Mouse (Mus musculus) intestine, embryonic 16.5 days (tissue): ENCODE data around the gene Wdr81. TPM values are rescaled to one million over a fixed set of nuclear protein-coding genes. Genes with fewer than 3 reads are reported as not detected.

Experiments
- ATAC-seq: fragments of 200-750 bp; cut with Nextera tagmentation; 2 replicates; pipeline ENCODE4 v1.8.0; 2017; ENCODE audit warnings: moderate TSS enrichment, moderate library complexity
- H3K27ac ChIP-seq: fragments of 300-500 bp; sonication (generic); 2 replicates; pipeline ENCODE4 v1.5.1; 2014; ENCODE audit warnings: mild to moderate bottlenecking, low read length
- H3K27me3 ChIP-seq: fragments of 300-500 bp; sonication (generic); replicated peaks from 2 replicates; pipeline ENCODE4 v1.6.1; 2014; ENCODE audit warnings: low read length, control low read depth, mixed read lengths; ENCODE audit not compliant: control insufficient read depth, insufficient read depth
- H3K36me3 ChIP-seq: fragments of 300-500 bp; sonication (generic); 2 replicates; pipeline ENCODE4 v1.6.1; 2014; ENCODE audit warnings: low read length, control low read depth; ENCODE audit not compliant: control insufficient read depth, insufficient read depth
- H3K4me1 ChIP-seq: fragments of 300-500 bp; sonication (generic); 2 replicates; pipeline ENCODE4 v1.6.1; 2014; ENCODE audit warnings: low read length, control low read depth, mixed read lengths; ENCODE audit not compliant: control insufficient read depth, insufficient read depth
- H3K4me2 ChIP-seq: fragments of 300-500 bp; sonication (generic); 2 replicates; pipeline ENCODE4 v1.6.1; 2014; ENCODE audit warnings: low read depth, low read length, control low read depth
- H3K4me3 ChIP-seq: fragments of 300-500 bp; sonication (generic); 2 replicates; pipeline ENCODE4 v1.5.1; 2014; ENCODE audit warnings: mild to moderate bottlenecking, low read length
- H3K9ac ChIP-seq: fragments of 300-500 bp; sonication (generic); 2 replicates; pipeline ENCODE4 v1.6.1; 2014; ENCODE audit warnings: low read depth, low read length
- H3K9me3 ChIP-seq: fragments of 300-500 bp; sonication (generic); 2 replicates; pipeline ENCODE4 v1.6.1; 2016; ENCODE audit warnings: low read length, control low read depth; ENCODE audit not compliant: control insufficient read depth
- WGBS: fragments of 180-500 bp; shearing (Covaris S2); extraction: QIAGEN DNeasy Blood & Tissue Kit; methylation state at CpG from one replicate; pipeline ENCODE4 v1.1.7; 2014; 5-methylcytosine and 5-hydroxymethylcytosine counted together
- polyA plus RNA-seq: library from polyadenylated mRNA; unstranded; fragments of >200 nt; fragmentation: Nextera tagmentation; extraction: Ambion mirVana; gene quantifications from 2 replicates; pipeline ENCODE4 v1.2.1, GENCODE M21; 2015

The Wdr81 gene
- polyA plus RNA-seq, 1 experiment from 2014 or later, result 6.9 TPM

- no peaks in the 10 kb centered on the region for H3K36me3 ChIP-seq
- 73% methylated on average over 9 of the region's 9 CpGs for WGBS
- no peak for ATAC-seq
- H3K4me2 ChIP-seq, result no peak overlapping the region
- no peak overlapping the region for H3K4me3 ChIP-seq
- no peaks in the 10 kb centered on the region for H3K9me3 ChIP-seq
- no peak overlapping the region for H3K27ac ChIP-seq
- H3K27me3 ChIP-seq, result no peaks in the 10 kb centered on the region
- H3K4me1 ChIP-seq, result no peaks in the 10 kb centered on the region; the same call in 1 of the 2 replicates
- H3K9ac ChIP-seq, result no peak overlapping the region
Observed at GRCm38 (mm10) chr11:75429019-75429705, 25.4 kb downstream of the Wdr81 start.

DNA sequence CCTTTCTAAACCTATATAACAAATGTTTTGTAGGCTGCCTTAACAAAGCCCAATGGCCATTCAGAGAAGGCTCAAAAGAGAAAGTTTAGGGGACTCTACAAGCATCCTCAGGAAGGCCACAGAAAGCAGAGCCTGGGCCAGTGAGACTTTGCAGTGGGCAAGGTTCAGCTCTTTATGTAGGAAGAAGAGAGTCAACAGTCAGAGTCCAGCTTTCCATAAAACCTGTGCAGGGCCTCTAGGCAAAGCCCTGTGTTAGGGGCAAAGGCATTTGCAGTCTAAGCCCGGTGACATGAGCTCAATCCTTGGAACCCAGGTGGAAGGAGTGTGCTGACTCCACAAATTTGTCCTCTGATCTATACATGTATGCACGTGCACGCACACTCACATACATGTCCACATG lies 30.1 kb downstream of the Wdr81 start:
- no peaks in the 10 kb centered on the region for H3K27me3 ChIP-seq
- H3K4me1 ChIP-seq, result peaks cover 3% of the 10 kb centered on the region; the same call in 1 of the 2 replicates
- ATAC-seq, result peak; percentile 85
- H3K4me3 ChIP-seq, result no peak overlapping the region
- 80% methylated on average over 3 of the region's 3 CpGs for WGBS
- H3K4me2 ChIP-seq, result no peak overlapping the region
- 0 out of 2 replicates have a peak overlapping the region, but pooled peaks have one; percentile 2 for H3K27ac ChIP-seq
- H3K9me3 ChIP-seq, result no peaks in the 10 kb centered on the region
- H3K9ac ChIP-seq, result no peak overlapping the region
- no peaks in the 10 kb centered on the region for H3K36me3 ChIP-seq

DNA sequence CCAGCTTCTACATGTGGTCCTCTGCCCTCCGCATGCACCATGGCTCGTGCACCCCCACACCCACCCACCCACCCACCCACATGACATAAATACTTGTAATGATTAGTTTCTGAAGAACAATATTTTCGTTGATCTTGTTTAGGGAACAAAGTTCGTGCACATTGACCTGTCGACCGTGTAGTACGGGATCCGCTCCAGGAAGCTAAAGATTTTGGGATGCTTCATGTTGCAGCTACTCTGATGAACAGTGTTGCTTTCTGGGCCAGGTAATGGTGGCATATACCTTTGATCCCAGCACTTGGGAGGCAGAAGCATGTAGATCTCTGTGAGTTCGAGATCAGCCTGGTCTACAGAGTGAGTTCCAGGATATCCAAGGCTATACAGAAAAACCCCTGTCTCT lies 30.5 kb downstream of the Wdr81 start:
- no peak overlapping the region for H3K9ac ChIP-seq
- peaks cover 3% of the 10 kb centered on the region; the same call in 1 of the 2 replicates for H3K4me1 ChIP-seq
- no peak for ATAC-seq
- no peaks in the 10 kb centered on the region for H3K9me3 ChIP-seq
- H3K4me2 ChIP-seq, result no peak overlapping the region
- H3K27me3 ChIP-seq, result no peaks in the 10 kb centered on the region
- no peak overlapping the region for H3K27ac ChIP-seq
- no peak overlapping the region for H3K4me3 ChIP-seq
- WGBS, result 83% methylated on average over 9 of the region's 9 CpGs
- H3K36me3 ChIP-seq, result no peaks in the 10 kb centered on the region

DNA sequence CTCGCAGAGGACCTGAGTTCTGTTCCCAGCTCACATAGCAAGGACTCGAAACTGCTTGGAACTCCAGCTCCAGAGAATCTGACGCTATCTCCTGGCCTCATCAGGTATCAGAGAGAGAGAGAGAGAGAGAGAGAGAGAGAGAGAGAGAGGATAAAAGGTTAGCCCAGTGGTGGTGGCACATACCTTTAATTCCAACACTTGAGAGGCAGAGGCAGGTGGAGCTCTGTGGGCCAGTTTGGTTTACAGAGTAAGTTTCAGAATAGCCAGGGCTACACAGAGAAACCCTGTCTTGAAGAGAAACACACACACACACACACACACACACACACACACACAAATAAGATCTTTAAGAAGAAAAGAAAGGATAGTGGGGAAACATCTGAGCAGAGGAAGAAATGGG lies 31.4 kb downstream of the Wdr81 start:
- H3K27ac ChIP-seq, result no peak overlapping the region
- no peaks in the 10 kb centered on the region for H3K27me3 ChIP-seq
- 87% methylated on average over 3 of the region's 3 CpGs for WGBS
- no peak overlapping the region for H3K4me2 ChIP-seq
- peaks cover 3% of the 10 kb centered on the region; the same call in 1 of the 2 replicates for H3K4me1 ChIP-seq
- no peak overlapping the region for H3K4me3 ChIP-seq
- ATAC-seq, result no peak
- no peaks in the 10 kb centered on the region for H3K36me3 ChIP-seq
- H3K9me3 ChIP-seq, result no peaks in the 10 kb centered on the region
- no peak overlapping the region for H3K9ac ChIP-seq

GRCm38 (mm10) chr11:75422013-75422792 lies 32.3 kb downstream of the Wdr81 start, which contains the start of gene Serpinf1:
TSS of gene Serpinf1 (minus strand) at chr11:75422701.
- WGBS, result 42% methylated on average over 10 of the region's 10 CpGs
- H3K9ac ChIP-seq, result peak within 1 kb of the TSS; percentile 59
- ATAC-seq, result 0 out of 2 replicates have a peak, but pooled peaks have one; percentile 8

GRCm38 (mm10) chr11:75421375-75422012 lies 33.0 kb downstream of the Wdr81 start:
- peak overlapping the region; percentile 39; the same call in 1 of the 2 replicates for H3K4me2 ChIP-seq
- peaks cover 3% of the 10 kb centered on the region; the same call in 1 of the 2 replicates for H3K4me1 ChIP-seq
- 0 out of 2 replicates have a peak, but pooled peaks have one; percentile 29 for ATAC-seq
- H3K27ac ChIP-seq, result no peak overlapping the region
- peak overlapping the region; percentile 59 for H3K9ac ChIP-seq
- H3K36me3 ChIP-seq, result no peaks in the 10 kb centered on the region
- no peaks in the 10 kb centered on the region for H3K9me3 ChIP-seq
- no peaks in the 10 kb centered on the region for H3K27me3 ChIP-seq
- 61% methylated on average over 6 of the region's 6 CpGs for WGBS
- H3K4me3 ChIP-seq, result no peak overlapping the region

More at GRCm38 (mm10) chr11:75422013-75422792, 32.3 kb downstream of the Wdr81 start, which contains the start of gene Serpinf1:
- H3K4me1 ChIP-seq, result peaks cover 3% of the 10 kb centered on the region; the same call in 1 of the 2 replicates
- no peaks in the 10 kb centered on the region for H3K27me3 ChIP-seq
- H3K4me2 ChIP-seq, result peak within 1 kb of the TSS; percentile 39
- no peak within 1 kb of the TSS for H3K27ac ChIP-seq
- peak within 1 kb of the TSS; percentile 36 for H3K4me3 ChIP-seq
- no peaks in the 10 kb centered on the region for H3K36me3 ChIP-seq
- no peaks in the 10 kb centered on the region for H3K9me3 ChIP-seq

- no peak for ATAC-seq
- Histone ChIP-seq H3K27ac (no peak overlapping the region), H3K4me2 (no peak overlapping the region), H3K4me1 (peaks cover 3% of the 10 kb centered on the region; the same call in 1 of the 2 replicates), H3K36me3 (no peaks in the 10 kb centered on the region), H3K9ac (no peak overlapping the region), H3K4me3 (no peak overlapping the region), H3K9me3 (no peaks in the 10 kb centered on the region), H3K27me3 (no peaks in the 10 kb centered on the region)
- WGBS, result 65% methylated on average over 5 of the region's 5 CpGs
Observed at GRCm38 (mm10) chr11:75420810-75421374, 33.6 kb downstream of the Wdr81 start.

GRCm38 (mm10) chr11:75420037-75420436 lies 34.5 kb downstream of the Wdr81 start:
- Histone ChIP-seq H3K27me3 (no peaks in the 10 kb centered on the region), H3K9ac (no peak overlapping the region), H3K27ac (no peak overlapping the region), H3K9me3 (no peaks in the 10 kb centered on the region), H3K4me2 (no peak overlapping the region), H3K36me3 (no peaks in the 10 kb centered on the region), H3K4me3 (no peak overlapping the region), H3K4me1 (peaks cover 3% of the 10 kb centered on the region; the same call in 1 of the 2 replicates)
- no peak for ATAC-seq
- WGBS, result 79% methylated on average over 7 of the region's 7 CpGs

GRCm38 (mm10) chr11:75415994-75416393 lies 38.5 kb downstream of the Wdr81 start:
- no peaks in the 10 kb centered on the region for H3K9me3 ChIP-seq
- 87% methylated on average over 13 of the region's 13 CpGs for WGBS
- H3K4me3 ChIP-seq, result no peak overlapping the region

More at GRCm38 (mm10) chr11:75415994-75416393, 38.5 kb downstream of the Wdr81 start:
- no peak overlapping the region for H3K27ac ChIP-seq
- no peak for ATAC-seq
- no peaks in the 10 kb centered on the region for H3K36me3 ChIP-seq
- no peak overlapping the region for H3K9ac ChIP-seq
- H3K4me2 ChIP-seq, result no peak overlapping the region
- H3K4me1 ChIP-seq, result no peaks in the 10 kb centered on the region
- no peaks in the 10 kb centered on the region for H3K27me3 ChIP-seq
